Mouse (Mus musculus) brain, embryonic 14.5 days (tissue): ENCODE data around the gene Pdcd1lg2.

Experiments
- CTCF ChIP-seq: fragments of 200-500 bp; IDR thresholded peaks from 2 replicates; pipeline ENCODE4 v1.5.1; 2012; ENCODE audit warnings: inconsistent platforms, mild to moderate bottlenecking, moderate library complexity, borderline replicate concordance; ENCODE audit not compliant: insufficient read depth, insufficient read length; ENCODE audit errors: extremely low read depth
- POLR2A ChIP-seq: fragments of 200-500 bp; IDR thresholded peaks from 2 replicates; pipeline ENCODE4 v1.6.1; 2012; ENCODE audit warnings: mild to moderate bottlenecking, inconsistent platforms, borderline replicate concordance; ENCODE audit not compliant: poor library complexity, insufficient read depth, insufficient read length, severe bottlenecking; ENCODE audit errors: extremely low read depth

GRCm38 (mm10) chr19:29488073-29488390 lies 77.3 kb downstream of the Pdcd1lg2 start:
- TF ChIP-seq CTCF = no peak
- no peak for TF ChIP-seq POLR2A
